Mouse (Mus musculus): Measurements from ENCODE around the gene Spef1.

DNA sequence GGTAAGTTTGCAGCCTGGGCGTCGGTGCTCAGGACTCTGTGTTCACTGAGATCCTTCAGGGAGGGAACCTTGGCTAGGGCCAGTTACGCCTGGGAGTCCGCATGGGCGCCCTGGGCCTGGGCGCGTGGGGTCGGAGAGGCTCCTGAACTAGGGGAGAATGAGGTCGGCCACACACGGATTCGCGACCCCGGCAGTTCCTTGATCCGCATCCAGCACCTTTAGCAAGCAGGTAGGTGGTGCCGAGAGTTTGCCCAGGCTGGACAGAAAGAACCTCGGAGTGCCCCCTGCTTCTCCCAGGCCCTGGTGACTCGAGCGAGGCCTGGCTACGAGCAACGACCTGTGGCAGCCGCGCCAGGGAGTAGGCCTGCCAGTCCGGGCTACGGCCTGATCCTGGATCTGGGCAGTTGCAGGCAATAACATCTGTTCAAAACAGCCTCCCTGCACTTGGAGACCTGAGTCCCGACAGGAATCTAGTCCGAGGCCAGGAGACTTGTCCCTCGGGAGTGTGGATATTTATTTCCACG is 47.1 kb upstream of the Spef1 start:
- TF ChIP-seq GATA1 (IDR thresholded peaks at IDR 0.05; ENCODE audit: borderline replicate concordance, low read length) = no peak
- TF ChIP-seq FLI1 (IDR thresholded peaks at IDR 0.05; ENCODE audit: low read length) = no peak
